Mouse (Mus musculus): ENCODE data around the gene Cpne5.

The Cpne5 gene

DNA sequence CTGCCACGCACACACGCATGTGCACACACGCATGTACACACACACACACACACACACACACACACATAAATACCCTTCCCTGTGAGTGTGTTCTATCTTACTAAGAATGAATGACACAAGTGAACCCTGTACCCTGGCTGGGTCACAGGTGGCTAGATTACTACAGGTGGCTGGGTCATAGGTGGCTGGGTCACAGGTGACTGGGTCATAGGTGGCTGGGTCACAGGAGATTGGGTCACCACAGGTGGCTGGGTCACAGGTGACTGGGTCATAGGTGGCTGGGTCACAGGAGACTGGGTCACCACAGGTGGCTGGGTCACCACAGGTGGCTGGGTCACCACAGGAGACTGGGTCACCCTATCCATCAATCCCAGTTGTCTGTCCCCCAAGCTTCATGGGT, 27.9 kb downstream of the Cpne5 start:
- no peak for DNase-seq (ENCODE audit: low read depth, low spot score)

- DNase-seq (ENCODE audit: low read depth, low spot score), result no peak
Measured at GRCm38 (mm10) chr17:29206052-29206451, 31.9 kb downstream of the Cpne5 start.

DNA sequence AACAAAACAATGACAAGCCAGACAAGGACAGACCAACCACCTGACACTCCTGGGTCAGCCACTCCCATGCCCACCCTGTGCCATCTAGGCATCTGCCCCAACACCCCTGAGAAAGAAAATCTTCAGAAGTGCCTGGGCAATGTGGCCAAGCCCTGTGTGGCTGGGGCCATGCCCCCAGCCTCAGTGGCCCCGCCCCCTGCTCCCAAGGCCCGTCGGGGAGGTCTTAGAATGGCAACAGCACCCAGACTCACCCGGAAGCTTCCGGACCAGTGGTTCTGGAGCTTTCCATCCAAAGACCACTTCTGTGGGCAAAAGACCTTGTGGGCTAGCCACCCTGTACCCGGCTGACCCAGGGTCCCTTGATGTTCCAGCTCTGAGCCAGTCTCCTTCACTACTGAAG, 35.4 kb downstream of the Cpne5 start:
- peak; percentile 85 for DNase-seq (ENCODE audit: low read depth, low spot score)

- no peak for DNase-seq (ENCODE audit: low read depth, low spot score)
Measured at GRCm38 (mm10) chr17:29199821-29200220, 38.1 kb downstream of the Cpne5 start.

GRCm38 (mm10) chr17:29199151-29199800, 38.7 kb downstream of the Cpne5 start:
- peak; percentile 80 for DNase-seq (ENCODE audit: low read depth, low spot score)

DNA sequence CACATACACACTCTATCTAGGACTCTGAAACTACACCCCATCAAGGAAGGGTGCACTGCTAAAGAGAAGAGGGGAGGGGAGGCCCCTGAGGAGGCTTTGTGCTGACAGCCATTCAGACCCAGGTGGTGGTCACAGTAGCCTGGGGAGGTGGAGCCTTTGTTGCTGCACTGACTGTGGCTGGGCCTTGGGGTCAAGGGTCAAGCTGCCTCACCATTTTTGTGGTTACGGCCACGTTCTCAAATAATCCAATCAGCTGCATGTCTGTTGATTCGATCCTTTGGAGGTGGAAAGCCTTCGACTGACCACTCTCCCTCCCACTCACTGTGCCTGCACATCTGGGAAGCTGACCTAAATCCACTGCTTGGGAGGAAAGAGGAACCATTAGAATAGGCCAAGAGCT, 42.4 kb downstream of the Cpne5 start:
- peak; percentile 57 for DNase-seq (ENCODE audit: low read depth, low spot score)

DNA sequence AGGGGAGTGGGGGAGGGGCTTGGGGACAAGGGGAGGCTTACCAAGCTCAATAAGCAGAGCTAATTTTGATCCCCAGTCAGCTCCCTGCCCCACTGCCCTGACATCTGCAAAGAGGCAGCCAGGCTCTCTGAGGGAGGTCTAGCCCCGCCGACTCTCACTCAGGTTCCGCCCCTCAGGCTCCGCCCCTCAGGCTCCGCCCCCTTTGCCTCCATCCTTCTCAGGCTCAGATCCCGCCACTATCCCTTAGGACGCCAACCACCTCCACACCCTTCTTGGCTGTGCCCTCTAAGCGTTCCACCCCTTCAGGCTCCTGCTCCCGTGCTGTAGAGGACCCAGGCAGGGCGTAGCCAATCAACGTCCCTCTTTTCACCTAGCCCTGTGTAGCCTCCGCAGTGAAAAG, 49.0 kb downstream of the Cpne5 start:
- peak; percentile 97 for DNase-seq (ENCODE audit: low read depth, low spot score)

DNA sequence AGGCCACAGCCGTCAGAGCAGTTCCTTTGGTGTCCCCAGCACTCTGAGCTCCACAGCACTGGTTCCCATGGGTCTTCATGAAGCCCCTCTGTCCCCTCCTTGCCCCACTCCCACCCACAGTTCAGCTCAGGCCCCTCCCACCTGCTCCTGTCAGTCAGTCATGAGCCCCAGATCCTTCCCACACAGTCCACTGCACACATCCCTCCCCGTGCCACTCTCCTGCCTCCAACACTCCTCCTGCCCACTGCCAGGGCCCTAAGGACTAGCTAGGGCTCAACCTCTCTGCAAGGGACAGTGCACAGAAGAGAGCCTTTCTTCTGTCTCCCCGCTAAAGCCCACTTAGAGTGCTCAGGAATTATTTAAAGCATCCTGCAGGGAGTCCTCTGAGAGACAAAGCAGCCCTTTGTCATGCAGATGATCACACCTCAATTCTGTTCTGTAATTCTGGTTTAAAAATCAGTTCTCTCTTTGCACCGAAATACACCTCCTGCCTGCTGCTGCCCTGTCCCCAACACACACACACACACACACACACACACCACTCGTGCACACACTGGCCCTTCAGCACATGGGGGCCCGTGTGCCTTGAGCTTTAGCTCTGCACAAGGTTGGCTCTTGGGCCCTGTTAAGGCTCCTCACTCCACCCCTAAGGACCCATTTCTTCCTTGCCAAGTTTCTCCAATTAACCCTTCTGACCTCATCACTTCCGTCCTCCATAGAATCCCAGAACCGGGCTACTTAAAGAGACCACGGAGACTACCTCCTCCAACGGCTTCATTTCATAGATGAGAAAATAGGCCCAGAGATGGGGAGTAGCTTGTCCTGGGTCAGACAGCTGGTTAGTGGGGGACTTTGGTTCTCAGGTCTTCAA, 50.7 kb downstream of the Cpne5 start:
- DNase-seq (ENCODE audit: low read depth, low spot score), result peak; percentile 86

GRCm38 (mm10) chr17:29185376-29186046, 52.5 kb downstream of the Cpne5 start:
- DNase-seq (ENCODE audit: low read depth, low spot score), result peak; percentile 64

DNA sequence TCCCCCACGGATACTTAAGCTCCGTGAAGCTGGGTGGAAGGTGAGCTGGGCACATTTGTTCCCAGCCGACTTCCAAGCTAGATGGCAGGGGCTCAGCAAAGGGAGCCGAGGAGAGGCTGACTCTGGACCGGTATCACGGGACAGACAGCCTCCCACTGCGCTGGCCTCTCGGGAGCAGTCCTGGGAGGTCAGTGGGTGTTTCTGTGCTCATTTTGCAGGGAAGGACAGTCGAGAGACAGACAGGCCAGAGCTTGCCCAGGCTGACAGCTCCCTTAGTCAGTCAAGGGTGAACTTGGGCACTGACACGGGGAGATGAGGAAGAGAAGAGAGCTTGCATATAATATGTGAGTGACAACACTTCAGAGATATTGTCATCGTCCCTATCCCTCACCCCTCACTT, 54.8 kb downstream of the Cpne5 start:
- no peak for DNase-seq (ENCODE audit: low read depth, low spot score)

GRCm38 (mm10) chr17:29181751-29182150, 56.2 kb downstream of the Cpne5 start:
- DNase-seq (ENCODE audit: low read depth, low spot score), result no peak

- DNase-seq (ENCODE audit: low read depth, low spot score), result no peak
Measured at GRCm38 (mm10) chr17:29180406-29181127, 57.4 kb downstream of the Cpne5 start.

GRCm38 (mm10) chr17:29179917-29180316, 58.0 kb downstream of the Cpne5 start:
- DNase-seq (ENCODE audit: low read depth, low spot score), result no peak

DNA sequence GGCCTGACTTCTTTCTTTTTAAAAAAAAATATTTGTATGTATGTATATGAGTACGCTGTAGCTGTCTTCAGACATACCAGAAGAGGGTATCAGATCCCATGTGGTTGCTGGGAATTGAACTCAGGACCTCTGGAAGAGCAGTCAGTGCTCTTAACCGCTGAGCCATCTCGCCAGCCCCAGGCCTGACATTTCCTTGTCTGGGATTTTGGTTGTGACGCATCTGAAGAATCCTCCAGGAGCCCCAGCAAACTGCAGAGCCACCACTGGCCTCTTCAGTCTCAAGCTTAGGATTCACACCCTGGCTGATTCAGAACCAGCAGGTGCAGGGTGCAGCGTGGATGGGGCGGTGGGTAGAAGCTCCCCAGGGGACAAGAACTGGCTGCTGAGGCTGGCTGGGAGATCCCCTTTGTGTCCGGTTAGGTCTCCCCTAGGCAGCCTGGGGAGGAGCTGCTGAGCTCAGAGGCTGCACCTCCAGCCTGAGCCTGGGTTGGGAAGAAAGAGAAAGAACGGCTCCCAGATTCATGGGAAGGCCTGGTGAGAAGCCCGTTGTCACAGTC, 59.4 kb downstream of the Cpne5 start:
- DNase-seq (ENCODE audit: low read depth, low spot score), result no peak

DNA sequence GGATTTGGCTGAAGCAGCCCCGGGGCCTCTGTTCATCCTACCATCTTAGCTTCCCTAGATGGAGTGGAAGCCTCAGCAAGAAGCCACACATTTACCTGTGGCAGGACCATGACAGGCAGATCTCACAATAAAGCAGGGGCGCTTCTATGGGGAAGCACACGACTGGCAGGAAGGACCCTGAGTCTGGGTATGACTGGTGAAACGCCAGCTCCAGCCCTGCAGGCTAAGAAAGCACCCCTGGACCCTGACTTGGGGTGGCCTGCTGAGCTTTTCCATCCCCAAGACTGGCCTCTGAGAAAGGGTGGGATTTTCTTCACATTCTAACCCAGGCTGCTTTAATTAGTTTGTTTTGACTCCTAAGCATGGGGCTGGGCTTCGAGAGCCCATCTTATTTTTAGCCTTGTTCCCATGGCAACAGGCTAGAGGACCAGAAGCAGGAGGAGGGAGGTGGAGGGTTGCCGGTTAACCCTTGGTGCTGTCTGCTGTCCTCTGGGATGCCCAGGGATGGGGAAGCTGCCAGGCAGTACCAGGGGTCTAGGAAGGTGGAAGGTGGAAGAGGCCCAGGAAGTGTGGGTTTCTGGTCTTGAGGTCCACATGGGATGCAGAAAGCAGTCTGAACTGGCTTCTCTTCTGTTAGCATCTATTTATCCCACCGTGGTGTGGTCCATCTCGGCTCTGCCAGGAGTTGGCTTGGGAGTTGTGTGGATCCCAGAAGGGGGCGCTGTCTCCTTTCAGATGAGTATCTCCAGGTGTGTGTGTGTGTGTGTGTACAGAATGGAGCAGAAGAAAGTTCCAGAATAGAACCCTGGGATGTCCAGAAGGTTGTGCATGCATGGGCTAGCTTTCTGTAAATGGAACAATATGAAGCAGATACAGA, 61.3 kb downstream of the Cpne5 start:
- DNase-seq (ENCODE audit: low read depth, low spot score), result peak; percentile 82

DNA sequence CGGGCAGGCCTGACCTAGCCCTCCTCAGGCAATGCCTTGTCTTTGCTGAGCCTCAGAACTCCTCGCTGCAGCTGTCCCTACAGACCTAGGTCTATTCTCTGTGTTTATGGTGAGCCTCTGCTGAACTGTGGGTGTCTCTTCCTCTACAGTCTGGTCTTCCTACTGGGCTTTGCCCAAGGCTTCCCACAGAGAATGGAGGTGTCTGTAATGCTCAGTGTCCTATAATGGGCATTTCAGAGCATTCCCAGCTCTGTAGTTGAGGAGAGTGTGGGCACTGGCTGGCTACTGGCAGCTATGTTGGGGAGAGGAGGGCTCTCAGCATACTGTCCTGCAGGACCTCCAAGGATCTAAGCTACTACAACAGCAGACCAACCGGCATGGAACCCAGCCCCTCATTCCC, 62.3 kb downstream of the Cpne5 start:
- no peak for DNase-seq (ENCODE audit: low read depth, low spot score)

GRCm38 (mm10) chr17:29173165-29173564, 64.8 kb downstream of the Cpne5 start:
- DNase-seq (ENCODE audit: low read depth, low spot score), result no peak

DNA sequence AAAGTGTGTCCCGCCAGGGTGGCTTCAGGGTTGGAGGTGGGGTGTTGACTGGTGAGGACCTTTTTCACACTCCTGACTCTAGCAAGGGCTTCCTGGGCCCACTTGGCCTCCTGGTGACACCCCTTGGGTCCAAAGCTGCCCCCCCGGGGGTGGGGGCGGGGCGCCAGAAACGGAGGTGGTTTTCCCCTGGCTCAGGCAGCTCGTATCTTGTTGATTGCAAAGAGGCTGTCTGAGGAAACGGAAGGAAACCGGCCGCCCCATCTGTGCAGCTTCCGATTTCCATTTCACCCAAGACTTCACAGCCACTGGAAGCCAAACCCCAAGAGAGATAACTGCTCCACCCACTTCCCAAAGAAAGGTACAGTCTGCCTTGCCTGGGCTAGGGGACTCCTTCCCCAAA, 65.9 kb downstream of the Cpne5 start:
- DNase-seq (ENCODE audit: low read depth, low spot score), result no peak

DNA sequence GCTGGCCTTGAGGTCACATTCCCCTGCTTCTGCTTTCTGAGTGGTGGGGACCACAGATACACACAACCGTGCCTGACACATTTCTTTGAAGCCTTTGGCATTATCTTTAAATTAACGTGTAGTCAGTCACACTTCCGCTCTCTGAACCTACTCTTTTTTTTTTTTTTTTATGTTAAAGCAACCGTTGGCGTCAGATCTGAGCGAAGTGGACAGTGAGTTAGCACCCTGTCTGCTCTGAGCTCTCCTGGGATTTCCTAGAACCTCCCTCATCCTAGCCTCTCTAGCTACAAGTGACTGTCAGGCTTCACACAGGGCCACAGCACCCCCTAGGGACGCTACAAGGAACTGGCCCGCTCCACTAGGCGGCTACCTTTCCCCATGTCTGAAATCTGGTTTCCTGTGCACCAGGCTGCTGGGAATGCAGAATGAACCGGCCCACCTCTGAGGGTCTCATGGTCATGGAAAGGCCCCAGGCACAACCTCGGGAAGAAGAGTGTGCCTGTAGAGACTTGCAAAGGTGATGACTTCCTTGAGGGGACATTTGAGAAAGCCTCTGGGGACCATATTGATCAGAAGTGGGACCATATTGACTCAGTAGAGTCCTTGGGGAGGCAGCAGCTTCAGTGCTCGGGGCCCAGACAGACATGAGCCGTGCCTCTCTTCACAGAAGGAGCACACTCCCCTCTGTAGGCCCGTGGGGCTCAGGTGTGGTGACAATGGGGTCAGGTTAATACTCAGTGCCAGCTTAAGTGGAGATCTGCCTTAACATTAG, 66.8 kb downstream of the Cpne5 start:
- DNase-seq (ENCODE audit: low read depth, low spot score), result peak; percentile 93

Data from ZHBTc4 (cell line).